Mouse (Mus musculus) ES-Bruce4 (cell line): Measurements from ENCODE around the gene Zfp672.

ENCODE experiments used
- CTCF ChIP-seq: IDR thresholded peaks from one replicate; pipeline ENCODE4 v1.8.1; 2011; ENCODE audit warnings: low read depth, low read length
- EP300 ChIP-seq: IDR thresholded peaks from 2 replicates; pipeline ENCODE4 v1.6.1; 2011; ENCODE audit warnings: low read depth, low read length; ENCODE audit not compliant: insufficient read depth
- POLR2A ChIP-seq: IDR thresholded peaks from one replicate; pipeline ENCODE4 v1.8.1; 2011; ENCODE audit warnings: low read length; ENCODE audit not compliant: insufficient read depth

GRCm38 (mm10) chr11:58301057-58301456 lies 29.1 kb downstream of the Zfp672 start:
- TF ChIP-seq CTCF: peak; percentile 68
- no peak for TF ChIP-seq EP300
- TF ChIP-seq POLR2A: no peak
